Mouse (Mus musculus) urinary bladder, postnatal 4 days (tissue): ENCODE data around the gene Trpv5.

Experiments
- DNase-seq, 2 experiments: peaks; one replicate each; pipeline ENCODE4 v3.0.0; 2021 to 2022; ENCODE audit warnings: low spot score in 2 of 2

Trpv5 gene

GRCm38 (mm10) chr6:41680669-41681068, at the start of gene Trpv5:
Trpv5 (minus strand) TSS chr6:41680769.
- no peak for DNase-seq

- no peak for DNase-seq
Measured at GRCm38 (mm10) chr6:41727989-41728609, 47.5 kb upstream of the Trpv5 start.

- DNase-seq, result no peak
Measured at GRCm38 (mm10) chr6:41721430-41721829, 40.9 kb upstream of the Trpv5 start.

GRCm38 (mm10) chr6:41710281-41710680, 29.7 kb upstream of the Trpv5 start:
- DNase-seq, result no peak

- DNase-seq, result no peak
Measured at GRCm38 (mm10) chr6:41706275-41706674, 25.7 kb upstream of the Trpv5 start.

- no peak for DNase-seq
Measured at GRCm38 (mm10) chr6:41704123-41704522, 23.6 kb upstream of the Trpv5 start, which contains the start of gene Kel. Kel (minus strand) TSS chr6:41704339.

- no peak for DNase-seq
Measured at GRCm38 (mm10) chr6:41702928-41703327, 22.4 kb upstream of the Trpv5 start.

GRCm38 (mm10) chr6:41701245-41701644, 20.7 kb upstream of the Trpv5 start:
- DNase-seq, result no peak

- no peak for DNase-seq
Measured at GRCm38 (mm10) chr6:41694407-41694806, 13.8 kb upstream of the Trpv5 start.

- no peak for DNase-seq
Measured at GRCm38 (mm10) chr6:41692200-41692599, 11.6 kb upstream of the Trpv5 start.

- DNase-seq, result no peak
Measured at GRCm38 (mm10) chr6:41685596-41685995, 5.0 kb upstream of the Trpv5 start.

- DNase-seq, result no peak
Measured at GRCm38 (mm10) chr6:41684911-41685310, 4.3 kb upstream of the Trpv5 start.

GRCm38 (mm10) chr6:41684131-41684530, 3.6 kb upstream of the Trpv5 start, which contains the start of gene Llcfc1:
Llcfc1 (plus strand) TSS chr6:41684431.
- DNase-seq, result no peak

GRCm38 (mm10) chr6:41681656-41682055, 1.1 kb upstream of the Trpv5 start:
- DNase-seq, result no peak

GRCm38 (mm10) chr6:41676530-41676929, 4.0 kb downstream of the Trpv5 start:
- no peak for DNase-seq

- no peak for DNase-seq
Measured at GRCm38 (mm10) chr6:41662320-41662719, 18.2 kb downstream of the Trpv5 start.

GRCm38 (mm10) chr6:41658487-41658886, 22.1 kb downstream of the Trpv5 start:
- no peak for DNase-seq

- no peak for DNase-seq
Measured at GRCm38 (mm10) chr6:41654648-41655047, 25.9 kb downstream of the Trpv5 start.

- no peak for DNase-seq
Measured at GRCm38 (mm10) chr6:41653173-41653572, 27.4 kb downstream of the Trpv5 start.

- no peak for DNase-seq
Measured at GRCm38 (mm10) chr6:41646672-41647071, 33.9 kb downstream of the Trpv5 start.

- DNase-seq, result no peak
Measured at GRCm38 (mm10) chr6:41646220-41646619, 34.3 kb downstream of the Trpv5 start.

GRCm38 (mm10) chr6:41643227-41643626, 37.3 kb downstream of the Trpv5 start:
- DNase-seq, result no peak

- no peak for DNase-seq
Measured at GRCm38 (mm10) chr6:41642765-41643164, 37.8 kb downstream of the Trpv5 start.
